Mouse (Mus musculus): Measurements from ENCODE around the gene Cd70. TPM values are rescaled to one million over a fixed set of nuclear protein-coding genes. Genes with fewer than 3 reads are reported as not detected.
"Not testable (repeated sequence)": the region's sequence is repeated elsewhere in the genome, so short reads cannot be mapped to it uniquely, and the experiment has no call there.

Gene Cd70
- total RNA-seq, 1 experiment from 2014 or later: not detected

DNA sequence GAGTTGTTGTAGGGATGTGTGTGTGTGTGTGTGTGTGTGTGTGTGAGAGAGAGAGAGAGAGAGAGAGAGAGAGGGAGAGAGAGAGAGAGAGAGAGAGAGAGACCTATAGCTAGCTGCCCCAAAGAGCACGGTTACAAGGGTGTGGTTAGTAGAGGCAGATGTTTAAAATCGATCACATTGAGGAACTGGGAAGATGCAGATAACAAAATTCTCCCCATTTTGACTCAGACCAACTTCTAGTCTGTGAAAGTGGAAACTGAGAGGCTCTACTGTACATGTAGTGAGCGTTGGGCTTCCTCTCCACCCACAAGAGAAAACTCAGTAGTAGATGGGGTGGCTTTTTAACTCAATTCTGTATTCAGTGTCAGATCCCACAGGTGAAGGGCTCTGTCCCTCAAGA, 9.9 kb downstream of the Cd70 start:
- no peak for ATAC-seq (ENCODE audit: extremely low read depth, insufficient number of reproducible peaks, low FRiP score, poor library complexity, severe bottlenecking)

DNA sequence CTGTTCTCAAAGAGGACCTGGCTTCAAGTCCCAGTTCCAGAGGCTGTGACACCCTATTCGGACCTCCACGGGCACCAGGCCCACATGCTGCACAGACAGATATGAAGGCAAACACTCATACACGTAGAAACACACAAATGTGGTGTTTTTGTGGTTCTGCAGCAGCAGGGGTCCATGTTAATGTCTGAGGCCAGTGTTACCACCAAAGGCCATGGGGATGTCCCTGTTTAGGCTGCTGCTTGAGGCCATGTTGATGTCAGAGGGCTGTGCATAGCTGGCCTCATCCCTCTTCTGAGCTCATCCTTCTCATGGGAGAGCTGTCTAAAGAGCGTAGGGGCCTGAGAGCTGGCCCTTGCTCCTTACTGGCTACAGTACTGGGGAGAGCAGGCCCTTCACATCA, 10.9 kb downstream of the Cd70 start:
- no peak for ATAC-seq (ENCODE audit: extremely low read depth, insufficient number of reproducible peaks, low FRiP score, poor library complexity, severe bottlenecking)

DNA sequence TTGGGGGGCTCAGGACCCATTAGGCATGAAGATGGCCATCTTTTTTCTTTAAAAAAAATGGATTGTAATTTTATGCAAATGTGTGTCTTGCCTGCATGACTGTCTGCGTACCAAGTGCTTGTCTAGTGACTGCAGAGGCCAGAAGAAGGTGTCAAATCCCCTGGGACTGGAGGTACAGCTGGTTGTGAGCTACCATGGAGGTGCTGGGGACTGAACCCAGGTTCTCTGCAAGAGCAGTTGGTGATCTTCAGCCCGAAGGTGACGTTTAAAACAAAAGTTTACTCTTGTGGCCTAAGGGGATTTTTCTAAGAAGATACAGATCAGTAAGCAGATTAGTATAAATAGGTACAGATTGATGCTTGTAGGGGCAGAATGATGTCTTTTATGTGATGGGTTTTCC, 13.9 kb downstream of the Cd70 start:
- ATAC-seq (ENCODE audit: extremely low read depth, insufficient number of reproducible peaks, low FRiP score, poor library complexity, severe bottlenecking): no peak

- ATAC-seq (ENCODE audit: extremely low read depth, insufficient number of reproducible peaks, low FRiP score, poor library complexity, severe bottlenecking): no peak
Measured at GRCm38 (mm10) chr17:57134693-57135092, 14.9 kb downstream of the Cd70 start.

DNA sequence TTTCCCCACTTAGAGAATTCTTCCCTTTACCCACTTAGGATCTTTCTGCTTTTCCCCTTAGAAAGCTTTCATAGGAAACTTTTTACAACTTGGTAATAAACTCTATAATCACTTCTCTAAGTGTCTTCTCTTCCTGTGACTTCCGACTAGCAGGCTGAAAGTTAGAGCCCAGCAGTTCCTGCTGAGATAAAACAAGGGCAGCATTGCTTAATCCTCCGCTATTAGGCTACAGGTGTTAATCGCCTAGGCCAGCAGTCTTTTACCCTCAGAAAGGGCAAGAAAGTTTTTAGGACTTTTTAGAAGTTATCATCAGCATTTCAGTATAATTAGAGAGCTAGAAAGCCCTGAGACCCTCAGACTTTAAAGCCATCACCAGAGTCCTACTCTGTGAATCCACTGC, 15.6 kb downstream of the Cd70 start:
- not testable (repeated sequence) for ATAC-seq (ENCODE audit: extremely low read depth, insufficient number of reproducible peaks, low FRiP score, poor library complexity, severe bottlenecking)

DNA sequence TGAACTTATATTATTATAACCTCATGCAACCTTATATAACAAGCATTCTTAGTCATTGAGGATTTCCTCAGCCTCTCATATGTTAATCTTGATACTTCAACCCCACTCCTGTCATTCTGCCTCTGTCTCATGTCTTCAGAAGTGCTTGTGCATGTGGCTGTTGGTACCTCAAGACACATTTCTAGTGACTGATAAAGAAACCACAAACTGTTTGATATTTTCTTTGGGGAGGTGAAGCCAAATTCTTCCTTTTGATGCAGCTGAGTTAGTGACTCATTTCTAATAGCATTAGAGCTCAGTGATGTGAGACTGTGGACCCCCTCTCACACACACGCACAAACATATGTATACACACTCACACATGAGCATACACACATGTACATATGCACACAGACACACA, 17.8 kb downstream of the Cd70 start:
- no peak for ATAC-seq (ENCODE audit: extremely low read depth, insufficient number of reproducible peaks, low FRiP score, poor library complexity, severe bottlenecking)

- ATAC-seq (ENCODE audit: extremely low read depth, insufficient number of reproducible peaks, low FRiP score, poor library complexity, severe bottlenecking): no peak
Measured at GRCm38 (mm10) chr17:57125853-57126622, 23.5 kb downstream of the Cd70 start.

GRCm38 (mm10) chr17:57124792-57125191, 24.8 kb downstream of the Cd70 start:
- ATAC-seq (ENCODE audit: extremely low read depth, insufficient number of reproducible peaks, low FRiP score, poor library complexity, severe bottlenecking): no peak

DNA sequence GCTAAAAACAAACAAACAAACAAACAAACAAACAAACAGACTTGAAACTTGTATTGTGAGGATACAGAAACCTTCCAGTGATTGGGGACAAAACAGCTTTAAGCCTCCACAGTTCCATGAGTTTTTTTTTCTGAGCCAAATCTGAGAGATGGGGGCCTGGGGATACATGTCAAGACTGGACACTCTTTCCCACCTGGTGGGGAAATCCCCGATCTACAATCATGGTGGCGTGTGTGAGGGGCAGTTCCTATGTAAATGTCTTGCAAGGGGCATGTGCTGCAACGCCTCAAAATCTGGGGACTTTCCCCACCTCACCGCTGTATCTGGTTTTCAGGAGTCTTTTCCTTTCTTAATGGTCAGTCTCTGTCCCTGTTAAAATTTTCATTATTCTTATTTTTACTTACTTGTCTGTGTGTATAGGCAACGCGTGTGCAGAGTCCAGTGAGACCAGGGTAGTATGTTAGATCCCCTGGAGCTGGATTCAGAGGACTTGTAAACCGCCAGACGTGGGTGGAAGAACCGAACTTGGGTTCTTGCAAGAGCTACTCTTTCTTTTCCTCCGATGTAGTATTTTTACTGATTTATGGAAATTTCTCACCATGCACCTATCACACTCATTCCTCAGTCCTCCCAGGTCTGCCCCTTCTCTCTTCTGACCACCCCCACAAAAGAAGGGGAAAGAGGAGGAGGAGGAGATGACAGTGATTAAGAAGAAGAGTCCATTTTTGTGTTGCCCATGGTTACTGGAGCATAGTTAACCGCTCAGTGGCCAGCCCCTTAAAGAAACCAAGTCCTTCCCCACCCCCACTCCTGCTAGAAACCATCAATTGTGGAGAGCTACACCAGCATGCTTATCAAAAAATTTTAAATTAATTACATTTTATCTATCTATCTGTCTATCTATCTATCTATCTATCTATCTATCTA, 26.1 kb downstream of the Cd70 start:
- no peak for ATAC-seq (ENCODE audit: extremely low read depth, insufficient number of reproducible peaks, low FRiP score, poor library complexity, severe bottlenecking)

- no peak for ATAC-seq (ENCODE audit: extremely low read depth, insufficient number of reproducible peaks, low FRiP score, poor library complexity, severe bottlenecking)
Measured at GRCm38 (mm10) chr17:57121856-57122255, 27.7 kb downstream of the Cd70 start.

DNA sequence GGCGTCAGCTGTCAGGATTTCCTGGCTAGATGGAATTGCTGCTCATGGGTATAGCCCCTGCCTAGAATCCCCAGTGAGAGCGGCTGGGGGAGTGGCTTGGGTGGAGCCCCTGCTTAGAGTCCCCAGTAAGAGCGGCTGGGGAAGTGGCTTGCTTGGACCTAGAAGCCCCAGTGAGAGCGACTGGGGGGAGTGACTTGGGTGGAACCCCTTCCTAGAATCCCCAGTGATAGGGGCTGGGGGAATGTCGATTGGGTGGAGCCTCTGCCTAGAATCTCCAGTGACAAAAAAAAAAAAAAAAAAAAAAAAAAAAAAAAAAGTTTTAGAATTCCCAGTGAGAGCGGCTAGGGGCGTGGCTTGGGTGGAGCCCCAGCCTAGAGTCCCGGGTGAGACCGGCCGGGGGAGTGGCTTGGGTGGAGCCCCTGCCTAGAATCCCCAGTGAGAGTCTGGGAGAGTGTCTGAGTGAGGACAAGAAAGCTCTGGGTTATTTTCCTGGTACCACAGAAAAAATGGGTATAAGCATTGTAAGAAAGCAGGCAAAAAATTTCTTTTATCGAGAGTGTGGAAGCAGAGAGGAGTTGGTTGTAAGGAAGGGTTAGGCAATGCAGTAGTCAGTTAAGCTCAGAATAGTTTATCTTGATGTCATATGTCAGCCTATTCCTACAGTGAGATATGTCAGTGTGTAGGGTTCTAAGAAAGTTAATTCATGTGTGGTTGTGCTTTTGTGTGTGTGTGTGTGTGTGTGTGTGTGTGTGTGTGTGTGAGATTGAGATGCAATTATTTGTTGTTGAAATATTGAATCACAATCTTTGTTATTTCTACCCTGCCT, 30.8 kb downstream of the Cd70 start:
- no peak for ATAC-seq (ENCODE audit: extremely low read depth, insufficient number of reproducible peaks, low FRiP score, poor library complexity, severe bottlenecking)

DNA sequence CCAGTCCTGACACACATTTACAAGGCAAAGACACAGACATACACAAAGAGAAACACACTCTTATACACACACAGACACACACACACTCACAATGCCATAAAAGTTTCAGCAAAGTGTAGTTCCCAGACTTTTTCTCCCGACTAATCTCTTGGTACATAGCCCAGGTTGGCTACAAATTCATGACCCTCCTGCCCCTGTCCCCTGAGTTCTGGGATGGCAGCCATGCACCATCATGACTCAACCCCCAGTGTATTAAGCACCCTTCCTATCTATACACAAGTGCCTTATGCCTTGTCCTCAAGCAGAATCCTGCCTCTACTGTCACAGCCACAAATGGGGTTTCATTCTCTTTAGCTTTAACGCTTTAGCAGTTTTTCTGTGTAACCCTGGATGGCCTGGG, 32.8 kb downstream of the Cd70 start:
- ATAC-seq (ENCODE audit: extremely low read depth, insufficient number of reproducible peaks, low FRiP score, poor library complexity, severe bottlenecking): no peak

DNA sequence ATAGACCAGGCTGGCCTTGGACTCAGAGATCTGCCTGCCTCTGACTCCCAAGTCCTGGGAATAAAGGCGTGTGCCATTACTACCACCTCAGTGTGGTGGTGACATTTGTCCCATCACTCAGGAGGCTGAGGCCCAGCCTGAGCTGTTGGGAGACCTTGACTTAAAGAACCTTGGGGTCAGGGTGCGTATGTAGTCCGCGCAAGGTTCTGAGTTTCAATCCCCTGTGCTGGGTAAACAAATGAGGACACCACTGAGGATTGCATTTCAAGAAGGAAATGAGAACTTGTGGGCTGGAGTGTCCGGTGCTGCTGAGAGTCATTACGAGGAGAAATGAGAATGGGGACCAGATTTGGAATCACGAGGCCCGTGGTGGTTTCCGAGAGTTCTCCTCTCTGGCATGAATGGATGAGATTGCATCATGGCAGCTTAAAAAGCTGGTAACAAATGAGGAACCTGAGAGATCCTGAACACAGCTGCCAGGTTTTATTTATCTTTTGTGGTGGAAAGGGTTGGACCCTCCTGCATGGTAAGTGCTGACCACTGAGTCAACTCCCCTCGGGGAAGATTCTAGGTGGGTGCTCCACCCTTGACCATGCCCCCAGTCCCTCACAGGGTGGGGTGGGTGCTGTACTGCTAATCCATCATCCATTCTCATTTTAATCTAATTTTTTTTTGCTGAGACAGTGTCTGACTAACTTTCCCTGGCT, 36.7 kb downstream of the Cd70 start:
- no peak for ATAC-seq (ENCODE audit: extremely low read depth, insufficient number of reproducible peaks, low FRiP score, poor library complexity, severe bottlenecking)

DNA sequence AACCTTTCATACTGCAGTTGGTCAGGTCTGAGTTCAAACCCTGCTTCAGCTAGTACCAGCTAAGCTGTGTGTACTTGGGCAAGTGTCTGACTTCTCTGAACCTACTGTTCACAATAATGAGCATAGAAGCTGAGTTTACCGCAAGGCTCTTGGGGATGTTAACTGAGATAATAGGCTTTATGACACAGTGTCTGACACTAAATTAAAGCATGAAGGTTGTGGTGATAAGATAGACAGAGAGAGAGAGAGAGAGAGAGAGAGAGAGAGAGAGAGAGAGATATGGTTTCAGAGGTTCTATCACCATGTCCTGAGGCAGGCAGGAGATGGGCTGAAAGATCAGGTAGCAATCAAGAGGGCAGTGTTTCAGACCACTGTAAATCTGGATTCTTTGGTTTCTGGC, 39.6 kb downstream of the Cd70 start:
- ATAC-seq (ENCODE audit: extremely low read depth, insufficient number of reproducible peaks, low FRiP score, poor library complexity, severe bottlenecking): no peak

GRCm38 (mm10) chr17:57108666-57109171, 40.9 kb downstream of the Cd70 start:
- no peak for ATAC-seq (ENCODE audit: extremely low read depth, insufficient number of reproducible peaks, low FRiP score, poor library complexity, severe bottlenecking)

DNA sequence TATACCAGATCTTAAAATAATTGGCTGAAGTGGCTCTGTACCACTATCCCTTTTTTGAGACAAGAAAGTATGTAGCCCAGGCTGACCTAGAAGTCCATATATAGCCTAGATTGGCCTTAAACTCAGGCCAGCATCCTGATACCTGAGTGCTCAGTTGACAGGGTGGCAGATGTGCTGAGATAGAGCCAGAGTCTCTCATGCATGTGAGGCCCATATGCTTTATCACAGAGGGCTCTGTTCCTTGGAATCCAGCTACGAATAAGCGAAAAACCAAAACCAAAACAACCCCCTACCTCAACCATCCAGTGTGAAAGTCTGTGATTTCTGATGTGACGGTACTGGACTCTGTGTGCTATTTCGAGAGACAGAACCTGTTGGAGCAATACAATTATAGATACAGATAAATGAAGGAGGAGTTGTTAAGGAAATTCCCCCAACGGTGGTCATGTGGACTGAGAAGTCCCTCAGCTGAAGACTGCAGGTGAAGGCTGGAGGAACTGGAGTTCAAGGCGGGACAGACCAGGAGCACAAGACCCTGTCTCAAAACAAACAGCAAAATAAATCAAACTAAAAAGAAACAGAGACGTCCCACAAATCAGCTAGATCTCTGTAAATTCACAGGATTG, 41.4 kb downstream of the Cd70 start:
- no peak for ATAC-seq (ENCODE audit: extremely low read depth, insufficient number of reproducible peaks, low FRiP score, poor library complexity, severe bottlenecking)

DNA sequence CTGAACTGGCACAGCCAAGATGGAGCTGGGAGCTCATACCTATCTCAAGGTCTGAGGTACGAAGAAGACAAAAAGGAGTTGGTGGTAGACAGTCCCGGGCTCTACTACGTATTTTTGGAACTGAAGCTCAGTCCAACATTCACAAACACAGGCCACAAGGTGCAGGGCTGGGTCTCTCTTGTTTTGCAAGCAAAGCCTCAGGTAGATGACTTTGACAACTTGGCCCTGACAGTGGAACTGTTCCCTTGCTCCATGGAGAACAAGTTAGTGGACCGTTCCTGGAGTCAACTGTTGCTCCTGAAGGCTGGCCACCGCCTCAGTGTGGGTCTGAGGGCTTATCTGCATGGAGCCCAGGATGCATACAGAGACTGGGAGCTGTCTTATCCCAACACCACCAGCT, 42.5 kb downstream of the Cd70 start:
- no peak for ATAC-seq (ENCODE audit: extremely low read depth, insufficient number of reproducible peaks, low FRiP score, poor library complexity, severe bottlenecking)

- no peak for ATAC-seq (ENCODE audit: extremely low read depth, insufficient number of reproducible peaks, low FRiP score, poor library complexity, severe bottlenecking)
Measured at GRCm38 (mm10) chr17:57106035-57106368, 43.6 kb downstream of the Cd70 start.

All from neutrophil, adult 5-6 weeks (primary cell).